Mouse (Mus musculus) forebrain, embryonic 11.5 days (tissue): ENCODE results near the gene Cacna1d. TPM values are rescaled to one million over a fixed set of nuclear protein-coding genes. Genes with fewer than 3 reads are reported as not detected.

Source experiments
- ATAC-seq: fragments of 200-750 bp; cut with Nextera tagmentation; replicated peaks from 2 replicates; pipeline ENCODE4 v1.8.0; 2017; ENCODE audit warnings: moderate TSS enrichment; ENCODE audit not compliant: low FRiP score
- DNase-seq: peaks from one replicate; pipeline ENCODE4 v3.0.0-alpha.2; 2017; ENCODE audit warnings: low spot score
- H3K27ac ChIP-seq: fragments of 300-500 bp; sonication (generic); 2 replicates; pipeline ENCODE4 v1.5.1; 2014; ENCODE audit warnings: low read depth, low read length
- H3K27me3 ChIP-seq: fragments of 300-500 bp; sonication (generic); 2 replicates; pipeline ENCODE4 v1.6.1; 2014; ENCODE audit warnings: mild to moderate bottlenecking, low read length, mixed read lengths; ENCODE audit not compliant: control insufficient read depth, insufficient read depth
- H3K36me3 ChIP-seq: fragments of 300-500 bp; sonication (generic); 2 replicates; pipeline ENCODE4 v1.6.1; 2014; ENCODE audit warnings: mild to moderate bottlenecking, low read length, moderate library complexity, mixed read lengths; ENCODE audit not compliant: control insufficient read depth, insufficient read depth
- H3K4me1 ChIP-seq: fragments of 300-500 bp; sonication (generic); replicated peaks from 2 replicates; pipeline ENCODE4 v1.6.1; 2014; ENCODE audit warnings: low read length, mixed read lengths; ENCODE audit not compliant: control insufficient read depth, insufficient read depth
- H3K4me2 ChIP-seq: fragments of 300-500 bp; sonication (generic); 2 replicates; pipeline ENCODE4 v1.6.1; 2014; ENCODE audit warnings: low read depth, mild to moderate bottlenecking, low read length, moderate library complexity, mixed read lengths; ENCODE audit not compliant: severe bottlenecking
- H3K4me3 ChIP-seq: fragments of 300-500 bp; sonication (generic); 2 replicates; pipeline ENCODE4 v1.5.1; 2014; ENCODE audit warnings: low read depth, low read length
- H3K9ac ChIP-seq: fragments of 300-500 bp; sonication (generic); 2 replicates; pipeline ENCODE4 v1.6.1; 2014; ENCODE audit warnings: low read length
- H3K9me3 ChIP-seq: fragments of 300-500 bp; sonication (generic); 2 replicates; pipeline ENCODE4 v1.6.1; 2016; ENCODE audit warnings: low read length, mixed read lengths; ENCODE audit not compliant: control insufficient read depth
- WGBS: fragments of 180-500 bp; shearing (Covaris S2); extraction: QIAGEN DNeasy Blood & Tissue Kit; methylation state at CpG from one replicate; pipeline ENCODE4 v1.1.7; 2014; 5-methylcytosine and 5-hydroxymethylcytosine counted together
- polyA plus RNA-seq: library from polyadenylated mRNA; unstranded; fragments of >200 nt; fragmentation: Nextera tagmentation; extraction: Ambion mirVana; gene quantifications from 2 replicates; pipeline ENCODE4 v1.2.1, GENCODE M21; 2014

Cacna1d gene
- polyA plus RNA-seq, 1 experiment from 2014 or later: 1.8 TPM

DNA sequence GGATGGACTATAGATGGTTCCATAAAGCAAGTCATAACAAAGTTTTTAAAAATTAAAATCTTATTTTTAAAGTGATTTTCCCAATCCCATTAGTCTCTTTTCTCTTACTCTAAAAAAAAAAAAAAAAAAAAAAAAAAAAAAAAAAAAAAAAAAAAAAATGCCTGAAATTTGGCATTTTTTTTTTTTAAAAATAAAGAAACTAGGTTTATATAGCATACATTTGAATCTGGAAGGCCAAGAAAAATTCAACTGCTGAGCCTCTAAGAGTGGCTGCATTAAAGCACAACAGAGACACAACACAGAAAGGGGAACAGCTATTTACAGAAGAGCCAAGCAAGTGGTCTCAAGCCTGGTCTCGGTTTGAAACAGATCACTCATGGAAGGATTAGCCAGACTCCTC is 112.9 kb downstream of the Cacna1d start:
- no peaks in the 10 kb centered on the region for H3K36me3 ChIP-seq
- H3K4me3 ChIP-seq: no peak overlapping the region
- H3K9me3 ChIP-seq: no peaks in the 10 kb centered on the region
- H3K4me2 ChIP-seq: no peak overlapping the region
- 39% methylated on average over 1 of the region's 1 CpGs for WGBS
- no peaks in the 10 kb centered on the region for H3K27me3 ChIP-seq
- H3K4me1 ChIP-seq: no peaks in the 10 kb centered on the region
- ATAC-seq (no peak), DNase-seq (no peak)
- H3K9ac ChIP-seq: no peak overlapping the region
- no peak overlapping the region for H3K27ac ChIP-seq

DNA sequence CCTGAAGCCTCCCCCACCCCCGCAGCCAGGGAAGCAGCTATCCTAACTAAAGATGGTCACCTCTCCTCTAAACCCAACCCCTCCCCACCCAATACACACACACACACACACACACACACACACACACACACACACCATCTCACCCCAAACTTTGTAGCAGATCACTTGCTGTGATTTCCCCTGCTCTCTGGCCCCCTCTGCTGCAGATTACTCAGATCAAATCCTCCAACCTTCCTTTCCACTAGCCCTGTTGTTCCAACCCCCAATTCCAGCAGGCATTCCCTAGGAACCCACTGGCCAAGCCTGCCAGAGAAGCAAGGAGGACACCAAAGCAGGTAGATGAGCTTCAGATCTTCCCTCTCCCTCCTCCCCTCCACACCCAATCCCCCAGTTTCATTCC is 118.4 kb downstream of the Cacna1d start:
- WGBS: 19% methylated on average over 1 of the region's 1 CpGs

DNA sequence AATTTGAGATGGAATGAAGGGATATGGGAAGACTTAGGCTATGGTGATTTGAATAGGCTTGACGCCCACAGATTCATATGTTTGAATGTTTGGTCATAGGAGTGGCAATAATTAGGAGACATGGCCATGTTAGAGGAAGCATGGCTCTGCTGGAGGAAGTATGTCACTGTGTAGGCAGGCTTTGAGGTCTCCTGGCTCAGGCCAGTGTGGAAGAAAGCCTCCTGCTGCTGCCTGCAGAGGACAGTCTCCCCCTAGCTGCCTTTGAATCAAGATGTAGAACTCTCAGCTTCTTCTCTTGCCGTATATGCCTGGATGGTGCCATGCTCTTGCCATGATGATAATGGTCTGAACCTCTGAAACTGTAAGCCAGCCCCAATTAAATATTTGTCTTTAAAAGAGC is 120.2 kb downstream of the Cacna1d start:
- no peak overlapping the region for H3K9ac ChIP-seq
- H3K4me3 ChIP-seq: no peak overlapping the region
- no peak for DNase-seq
- no peaks in the 10 kb centered on the region for H3K36me3 ChIP-seq
- no peak for ATAC-seq
- H3K27ac ChIP-seq: no peak overlapping the region
- WGBS: 77% methylated on average over 2 of the region's 2 CpGs
- H3K4me2 ChIP-seq: no peak overlapping the region
- H3K4me1 ChIP-seq: no peaks in the 10 kb centered on the region
- no peaks in the 10 kb centered on the region for H3K9me3 ChIP-seq
- H3K27me3 ChIP-seq: no peaks in the 10 kb centered on the region

More for the DNA sequence above, 118.4 kb downstream of the Cacna1d start:
- DNase-seq: no peak
- Histone ChIP-seq H3K27me3 (no peaks in the 10 kb centered on the region), H3K27ac (no peak overlapping the region), H3K36me3 (no peaks in the 10 kb centered on the region), H3K9ac (no peak overlapping the region), H3K4me2 (no peak overlapping the region), H3K4me1 (no peaks in the 10 kb centered on the region), H3K4me3 (no peak overlapping the region), H3K9me3 (no peaks in the 10 kb centered on the region)
- no peak for ATAC-seq

DNA sequence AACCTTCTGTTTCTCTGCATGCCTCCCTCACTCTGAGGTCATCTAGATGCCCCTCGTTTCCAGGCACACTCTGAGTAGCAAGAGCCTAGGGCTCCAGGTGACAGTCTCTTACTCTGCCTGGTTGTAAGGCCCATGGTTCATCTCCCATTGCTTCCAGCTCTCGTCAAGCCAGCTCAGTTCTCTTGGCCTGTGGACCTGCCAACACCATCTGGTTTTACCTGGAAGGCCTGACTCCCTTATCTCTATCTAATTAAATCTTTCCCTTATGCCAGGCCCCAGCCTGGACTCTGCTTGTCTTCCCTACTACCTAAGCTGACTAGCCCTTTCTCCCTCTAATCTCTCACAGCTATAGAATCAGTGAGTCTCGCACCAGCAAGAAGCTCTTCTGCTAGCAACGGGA is 124.2 kb downstream of the Cacna1d start:
- DNase-seq: no peak
- Histone ChIP-seq H3K4me1 (no peaks in the 10 kb centered on the region), H3K27ac (no peak overlapping the region), H3K9me3 (no peaks in the 10 kb centered on the region), H3K36me3 (no peaks in the 10 kb centered on the region), H3K4me2 (no peak overlapping the region), H3K9ac (no peak overlapping the region), H3K27me3 (no peaks in the 10 kb centered on the region), H3K4me3 (no peak overlapping the region)
- 82% methylated on average over 4 of the region's 4 CpGs for WGBS
- no peak for ATAC-seq

DNA sequence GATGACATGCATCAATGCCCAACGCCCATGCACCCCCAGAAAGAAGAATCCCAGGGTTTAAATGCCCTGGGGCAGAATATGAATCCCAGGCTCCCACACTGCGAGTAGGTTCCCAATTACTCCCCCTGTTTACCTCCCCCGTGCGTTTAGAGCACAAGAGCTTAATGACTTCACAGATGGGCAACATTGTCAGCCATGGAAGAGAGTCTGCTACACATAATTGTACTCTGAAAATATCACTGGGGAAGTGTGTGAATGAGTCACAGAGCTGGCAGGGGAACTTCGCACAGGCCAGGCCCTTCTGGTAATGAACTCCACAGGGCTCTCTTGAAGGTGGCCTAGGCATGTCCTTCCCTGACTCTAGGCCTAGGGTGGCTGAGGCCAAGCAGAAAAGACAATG is 125.4 kb downstream of the Cacna1d start:
- H3K9ac ChIP-seq: no peak overlapping the region
- no peaks in the 10 kb centered on the region for H3K9me3 ChIP-seq
- ATAC-seq (no peak), DNase-seq (no peak)
- H3K27me3 ChIP-seq: no peaks in the 10 kb centered on the region
- WGBS: 72% methylated on average over 5 of the region's 5 CpGs
- no peak overlapping the region for H3K4me3 ChIP-seq
- no peak overlapping the region for H3K4me2 ChIP-seq
- H3K36me3 ChIP-seq: no peaks in the 10 kb centered on the region
- no peak overlapping the region for H3K27ac ChIP-seq
- H3K4me1 ChIP-seq: no peaks in the 10 kb centered on the region

DNA sequence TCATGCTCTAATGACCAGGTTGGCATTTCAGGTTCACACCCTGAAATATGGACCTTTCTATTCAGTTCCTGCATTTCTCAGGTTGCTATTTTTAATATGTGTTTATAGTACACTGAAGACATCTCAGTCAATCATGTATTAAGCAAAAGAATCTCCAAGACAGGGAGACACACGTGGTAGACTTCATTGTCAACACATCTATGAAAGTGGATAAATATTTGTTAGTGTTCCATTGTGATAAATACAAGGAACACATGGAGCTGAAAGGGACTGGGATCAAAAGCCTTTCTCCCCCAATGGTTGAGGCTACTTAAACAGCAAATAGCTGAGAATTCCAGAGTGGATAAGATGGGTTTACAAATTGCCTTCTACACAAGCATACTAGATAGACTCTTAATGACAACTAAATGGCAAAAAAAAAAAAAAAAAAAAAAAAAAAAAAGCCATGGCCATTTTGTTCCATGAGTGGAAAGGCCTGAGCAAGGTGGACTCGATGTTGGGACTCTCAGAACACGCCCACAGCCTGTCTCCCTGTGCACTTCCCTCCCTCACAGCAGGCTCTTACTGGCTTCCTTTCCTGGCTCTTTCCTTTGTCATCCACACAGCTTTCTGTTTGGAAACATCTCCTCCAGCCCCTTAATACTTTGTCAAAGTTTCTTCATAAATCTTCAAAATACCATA is 127.6 kb downstream of the Cacna1d start:
- Histone ChIP-seq H3K27ac (no peak overlapping the region), H3K4me3 (no peak overlapping the region), H3K4me2 (no peak overlapping the region), H3K9me3 (no peaks in the 10 kb centered on the region), H3K36me3 (no peaks in the 10 kb centered on the region), H3K27me3 (no peaks in the 10 kb centered on the region), H3K4me1 (no peaks in the 10 kb centered on the region), H3K9ac (no peak overlapping the region)
- ATAC-seq: no peak
- WGBS: 80% methylated on average over 3 of the region's 3 CpGs
- DNase-seq: no peak

DNA sequence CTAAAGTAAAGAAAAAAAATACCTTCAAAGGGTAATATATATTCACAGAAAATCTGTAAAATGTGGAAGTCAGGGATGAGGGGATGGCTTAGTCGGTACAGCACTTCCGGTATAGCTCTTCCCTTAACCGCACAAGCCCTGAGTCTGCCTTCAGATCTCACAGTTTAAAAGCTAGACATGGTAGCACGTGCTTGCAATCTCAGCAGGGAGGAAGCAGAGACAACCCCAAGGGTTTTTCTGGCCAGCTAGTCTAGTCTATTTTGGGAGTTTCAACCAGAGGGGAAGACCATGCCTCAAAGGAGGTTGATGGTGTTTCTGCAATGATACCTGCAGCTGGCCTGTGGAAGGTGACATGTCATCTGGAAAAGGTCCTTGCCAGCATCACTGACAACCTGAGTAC is 128.9 kb downstream of the Cacna1d start:
- ATAC-seq: no peak
- no peak overlapping the region for H3K4me2 ChIP-seq
- no peak overlapping the region for H3K4me3 ChIP-seq
- H3K27me3 ChIP-seq: no peaks in the 10 kb centered on the region
- no peak overlapping the region for H3K27ac ChIP-seq
- H3K9ac ChIP-seq: no peak overlapping the region
- no peaks in the 10 kb centered on the region for H3K9me3 ChIP-seq
- H3K4me1 ChIP-seq: no peaks in the 10 kb centered on the region
- 79% methylated on average over 4 of the region's 4 CpGs for WGBS
- H3K36me3 ChIP-seq: no peaks in the 10 kb centered on the region
- DNase-seq: no peak

DNA sequence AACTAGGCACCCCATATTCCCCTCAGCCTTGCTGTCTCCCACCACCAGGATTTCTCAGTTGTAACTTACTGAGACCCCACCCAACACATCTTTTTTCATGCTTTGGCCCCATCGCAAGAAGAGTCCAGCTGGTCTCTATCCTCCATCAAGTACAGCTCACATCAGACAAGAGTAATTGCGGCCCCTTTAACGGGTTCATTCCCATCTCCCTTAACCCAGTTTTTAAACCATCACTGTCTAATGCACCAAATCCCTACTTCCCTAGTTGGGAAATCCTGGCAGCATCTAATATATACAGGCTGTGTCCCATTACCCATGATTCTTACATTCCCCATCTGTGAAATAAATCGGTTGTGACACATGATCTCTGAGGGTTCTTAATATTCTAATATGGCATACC is 130.8 kb downstream of the Cacna1d start:
- H3K27me3 ChIP-seq: peaks cover 3% of the 10 kb centered on the region; the same call in 1 of the 2 replicates
- H3K4me1 ChIP-seq: no peaks in the 10 kb centered on the region
- H3K4me3 ChIP-seq: no peak overlapping the region
- ATAC-seq (no peak), DNase-seq (no peak)
- no peak overlapping the region for H3K4me2 ChIP-seq
- no peaks in the 10 kb centered on the region for H3K9me3 ChIP-seq
- H3K9ac ChIP-seq: no peak overlapping the region
- no peaks in the 10 kb centered on the region for H3K36me3 ChIP-seq
- WGBS: 84% methylated on average over 4 of the region's 4 CpGs
- no peak overlapping the region for H3K27ac ChIP-seq

DNA sequence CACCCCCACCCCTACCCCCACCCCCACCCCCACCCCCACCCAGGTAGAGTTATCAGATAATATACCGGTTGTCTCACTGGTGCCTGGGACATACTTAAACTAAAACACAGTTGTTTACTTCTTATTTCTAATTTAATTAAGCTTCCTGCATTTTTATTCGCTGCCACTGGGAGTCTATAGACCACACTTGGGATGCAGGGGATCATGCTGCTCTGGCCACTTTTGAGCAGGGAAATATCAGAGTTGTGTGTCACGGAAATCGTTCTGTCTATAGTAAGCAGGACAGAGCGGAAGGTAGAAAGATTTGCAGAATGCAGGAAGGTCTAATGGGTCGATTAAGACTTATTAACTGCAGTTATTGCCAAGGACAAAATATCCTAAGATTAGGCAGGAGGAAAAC is 131.3 kb downstream of the Cacna1d start:
- Histone ChIP-seq H3K27ac (no peak overlapping the region), H3K9ac (no peak overlapping the region), H3K4me3 (no peak overlapping the region), H3K36me3 (no peaks in the 10 kb centered on the region), H3K9me3 (no peaks in the 10 kb centered on the region), H3K4me2 (no peak overlapping the region), H3K4me1 (no peaks in the 10 kb centered on the region), H3K27me3 (peaks cover 6% of the 10 kb centered on the region; the same call in 1 of the 2 replicates)
- 76% methylated on average over 6 of the region's 6 CpGs for WGBS
- DNase-seq: no peak
- ATAC-seq: no peak
